Comparison of ENCODE assay signal across 30 mouse cellular contexts in the genomic region with DNA sequence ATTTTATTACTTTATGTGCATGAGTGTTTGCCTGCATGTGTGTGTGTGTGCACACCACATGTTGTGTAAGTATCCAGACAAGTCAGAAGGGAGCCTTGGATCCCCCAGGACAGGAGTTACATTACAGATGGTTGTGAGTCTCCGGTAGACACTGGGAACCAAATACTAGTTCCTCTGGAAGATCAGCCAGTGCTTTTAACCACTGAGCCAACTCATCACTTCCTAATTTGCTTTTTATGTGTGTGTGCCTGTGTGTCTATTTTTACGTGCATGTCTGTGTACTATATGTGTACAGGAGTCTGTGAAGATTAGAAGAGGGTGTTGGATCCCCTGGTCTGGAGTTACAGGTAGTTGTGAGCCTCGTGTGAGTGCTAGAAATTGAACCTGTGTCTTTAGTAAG. TPM values are rescaled to one million over a fixed set of nuclear protein-coding genes. Genes with fewer than 3 reads are reported as not detected.
"Had no signal": no experiment of that assay in that cellular context is flagged by ENCODE, and none has a peak within 500 bp of the region (broad histone marks: within the 10 kb centered on the region; RNA-seq: fewer than 3 reads in every experiment).

No protein-coding gene starts in this region.

- H3K27me3 ChIP-seq: heart, embryonic 13.5 days; heart, embryonic 15.5 days; hindbrain, embryonic 13.5 days; hindbrain, embryonic 15.5 days; limb, embryonic 13.5 days; limb, embryonic 15.5 days had no signal

- H3K9ac ChIP-seq: heart, embryonic 13.5 days; heart, embryonic 15.5 days; hindbrain, embryonic 13.5 days; hindbrain, embryonic 15.5 days; limb, embryonic 13.5 days; limb, embryonic 15.5 days; liver, embryonic 12.5 days had no signal

- H3K27ac ChIP-seq: heart, adult 2 months; heart, embryonic 13.5 days; heart, embryonic 15.5 days; hindbrain, embryonic 13.5 days; hindbrain, embryonic 15.5 days; hindbrain, postnatal 0 days; layer of hippocampus, adult 2 months; limb, embryonic 13.5 days; limb, embryonic 15.5 days; liver, embryonic 12.5 days had no signal

- ATAC-seq: hindbrain, postnatal 0 days; intestine, postnatal 0 days; liver, embryonic 12.5 days had no signal

- H3K9me3 ChIP-seq: heart, embryonic 13.5 days; heart, embryonic 15.5 days; hindbrain, embryonic 13.5 days; hindbrain, embryonic 15.5 days; limb, embryonic 13.5 days; limb, embryonic 15.5 days; liver, embryonic 12.5 days had no signal

- H3K4me2 ChIP-seq: heart, embryonic 11.5 days; heart, embryonic 13.5 days; heart, embryonic 15.5 days; hindbrain, embryonic 13.5 days; hindbrain, embryonic 15.5 days; limb, embryonic 13.5 days; limb, embryonic 15.5 days; liver, embryonic 12.5 days had no signal

- H3K4me1 ChIP-seq: hindbrain, embryonic 15.5 days; limb, embryonic 15.5 days had no signal

- H3K36me3 ChIP-seq: heart, embryonic 13.5 days; heart, embryonic 15.5 days; hindbrain, embryonic 13.5 days; hindbrain, embryonic 15.5 days; limb, embryonic 13.5 days; limb, embryonic 15.5 days; liver, embryonic 12.5 days had no signal

- H3K4me3 ChIP-seq: heart, adult 2 months; heart, embryonic 13.5 days; heart, embryonic 15.5 days; hindbrain, embryonic 13.5 days; hindbrain, embryonic 15.5 days; layer of hippocampus, adult 2 months; limb, embryonic 13.5 days; limb, embryonic 15.5 days; liver, embryonic 12.5 days had no signal

- DNase-seq: gastrocnemius, postnatal 14 days; gastrocnemius, postnatal 36 days; heart, adult 11 months; heart, adult 2 months; heart, postnatal 14 days; heart, postnatal 36 days; kidney, adult 18-20 months; kidney, postnatal 10 days; layer of hippocampus, postnatal 36 days; left cerebral cortex, postnatal 4 days had no signal

RNA-seq across cellular contexts. Expression of a gene that starts 21.0 kb away (rescaled TPM):
- total RNA-seq: gastrocnemius, adult 18-20 months; gastrocnemius, adult 8-10 months; gastrocnemius, postnatal 14 days; gastrocnemius, postnatal 36 days; hindbrain, postnatal 0 days; layer of hippocampus, adult 2 months; layer of hippocampus, postnatal 10 days; layer of hippocampus, postnatal 36 days; left cerebral cortex, adult 18-20 months; left cerebral cortex, adult 8-10 months; left cerebral cortex, postnatal 10 days; left cerebral cortex, postnatal 25 days; left cerebral cortex, postnatal 4 days had no signal
- polyA plus RNA-seq: heart, embryonic 13.5 days; heart, postnatal 0 days; hindbrain, embryonic 15.5 days; hindbrain, postnatal 0 days; kidney, embryonic 14.5 days; liver, embryonic 12.5 days had no signal
